Mouse (Mus musculus): ENCODE measurements around the gene 5430427O19Rik. TPM values are rescaled to one million over a fixed set of nuclear protein-coding genes. Genes with fewer than 3 reads are reported as not detected.
A peak's percentile ranks its signal among the peaks of the same experiment; 100 is the strongest.

The 5430427O19Rik gene
- polyA plus RNA-seq, 1 experiment from 2014 or later, result 0.08 TPM

GRCm38 (mm10) chrX:85875951-85876350 lies 5.8 kb downstream of the 5430427O19Rik start:
- Histone ChIP-seq H3K4me2 (ENCODE audit: low read length) (no peak overlapping the region), H3K27ac (ENCODE audit: low read depth, low read length) (no peak overlapping the region), H3K27me3 (replicated peaks; ENCODE audit: control insufficient read depth, insufficient read depth, low read length) (no peaks in the 10 kb centered on the region), H3K9ac (ENCODE audit: low read length) (no peak overlapping the region), H3K36me3 (ENCODE audit: control insufficient read depth, insufficient read depth, low read length) (no peaks in the 10 kb centered on the region), H3K9me3 (replicated peaks; ENCODE audit: control insufficient read depth, low read length) (no peaks in the 10 kb centered on the region), H3K4me3 (ENCODE audit: low read depth, low read length) (no peak overlapping the region), H3K4me1 (ENCODE audit: control insufficient read depth, insufficient read depth, low read length) (no peaks in the 10 kb centered on the region)
- ATAC-seq (no peak), DNase-seq (ENCODE audit: low spot score) (no peak)

DNA sequence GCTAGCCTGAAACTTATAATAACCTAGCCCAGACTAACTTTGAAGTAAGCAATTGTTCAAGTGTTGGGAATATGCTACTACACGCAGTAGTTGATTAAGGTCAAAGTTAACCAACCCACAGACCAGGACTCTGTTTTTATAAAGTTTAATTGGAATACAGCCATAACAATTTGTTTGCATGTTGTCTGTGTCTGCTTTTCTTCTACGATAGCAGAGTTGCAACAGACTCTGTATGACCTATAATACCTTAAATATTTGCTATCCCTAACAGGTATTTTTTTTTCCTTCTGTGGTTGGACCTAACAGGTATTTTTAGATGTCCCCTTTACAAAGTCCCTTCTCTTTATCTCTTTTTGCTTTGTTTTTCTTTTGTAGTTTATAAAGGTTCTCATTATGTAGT lies 7.6 kb downstream of the 5430427O19Rik start:
- Histone ChIP-seq H3K4me3 (ENCODE audit: low read depth, low read length) (no peak overlapping the region), H3K4me1 (ENCODE audit: control insufficient read depth, insufficient read depth, low read length) (no peaks in the 10 kb centered on the region), H3K9ac (ENCODE audit: low read length) (no peak overlapping the region), H3K9me3 (replicated peaks; ENCODE audit: control insufficient read depth, low read length) (no peaks in the 10 kb centered on the region), H3K27me3 (replicated peaks; ENCODE audit: control insufficient read depth, insufficient read depth, low read length) (no peaks in the 10 kb centered on the region), H3K27ac (ENCODE audit: low read depth, low read length) (no peak overlapping the region), H3K4me2 (ENCODE audit: low read length) (no peak overlapping the region), H3K36me3 (ENCODE audit: control insufficient read depth, insufficient read depth, low read length) (no peaks in the 10 kb centered on the region)
- ATAC-seq (no peak), DNase-seq (ENCODE audit: low spot score) (no peak)
- WGBS, result 85% methylated on average over 2 of the region's 2 CpGs

DNA sequence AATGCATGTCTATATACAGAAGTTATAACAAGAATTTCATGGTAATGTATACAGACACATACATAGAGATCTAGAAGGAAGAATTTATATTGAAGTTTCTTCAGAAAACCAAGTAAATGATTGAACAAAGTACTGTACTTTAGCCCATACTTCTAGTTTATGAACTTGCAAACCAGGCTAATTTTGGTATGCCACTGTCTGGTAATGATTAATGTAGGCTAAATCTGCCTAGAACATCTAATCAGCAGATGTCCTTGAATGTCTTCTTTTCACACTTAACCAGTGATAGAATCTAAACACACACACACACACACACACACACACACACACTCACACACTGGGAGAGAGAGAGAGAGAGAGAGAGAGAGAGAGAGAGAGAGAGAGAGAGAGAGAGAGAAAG lies 8.1 kb downstream of the 5430427O19Rik start:
- H3K4me2 ChIP-seq (ENCODE audit: low read length), result no peak overlapping the region
- ATAC-seq, result no peak
- no peak overlapping the region for H3K9ac ChIP-seq (ENCODE audit: low read length)
- no peaks in the 10 kb centered on the region for H3K4me1 ChIP-seq (ENCODE audit: control insufficient read depth, insufficient read depth, low read length)
- no peak for DNase-seq (ENCODE audit: low spot score)
- H3K4me3 ChIP-seq (ENCODE audit: low read depth, low read length), result no peak overlapping the region
- no peaks in the 10 kb centered on the region for H3K27me3 ChIP-seq (replicated peaks; ENCODE audit: control insufficient read depth, insufficient read depth, low read length)
- no peaks in the 10 kb centered on the region for H3K36me3 ChIP-seq (ENCODE audit: control insufficient read depth, insufficient read depth, low read length)
- no peaks in the 10 kb centered on the region for H3K9me3 ChIP-seq (replicated peaks; ENCODE audit: control insufficient read depth, low read length)
- H3K27ac ChIP-seq (ENCODE audit: low read depth, low read length), result no peak overlapping the region

- Histone ChIP-seq H3K36me3 (ENCODE audit: control insufficient read depth, insufficient read depth, low read length) (no peaks in the 10 kb centered on the region), H3K27me3 (replicated peaks; ENCODE audit: control insufficient read depth, insufficient read depth, low read length) (no peaks in the 10 kb centered on the region)
- ATAC-seq, result no peak
Observed at GRCm38 (mm10) chrX:85879198-85879977, 9.2 kb downstream of the 5430427O19Rik start.

GRCm38 (mm10) chrX:85886651-85887050 lies 16.5 kb downstream of the 5430427O19Rik start:
- Histone ChIP-seq H3K4me2 (ENCODE audit: low read length) (no peak overlapping the region), H3K27ac (ENCODE audit: low read depth, low read length) (no peak overlapping the region), H3K9ac (ENCODE audit: low read length) (no peak overlapping the region), H3K4me3 (ENCODE audit: low read depth, low read length) (no peak overlapping the region), H3K4me1 (ENCODE audit: control insufficient read depth, insufficient read depth, low read length) (no peaks in the 10 kb centered on the region), H3K9me3 (replicated peaks; ENCODE audit: control insufficient read depth, low read length) (no peaks in the 10 kb centered on the region), H3K27me3 (replicated peaks; ENCODE audit: control insufficient read depth, insufficient read depth, low read length) (no peaks in the 10 kb centered on the region), H3K36me3 (ENCODE audit: control insufficient read depth, insufficient read depth, low read length) (no peaks in the 10 kb centered on the region)
- ATAC-seq (no peak), DNase-seq (ENCODE audit: low spot score) (no peak)
- WGBS, result 62% methylated on average over 5 of the region's 5 CpGs

More at GRCm38 (mm10) chrX:85879198-85879977, 9.2 kb downstream of the 5430427O19Rik start:
- no peak overlapping the region for H3K27ac ChIP-seq (ENCODE audit: low read depth, low read length)
- no peaks in the 10 kb centered on the region for H3K9me3 ChIP-seq (replicated peaks; ENCODE audit: control insufficient read depth, low read length)
- peak; percentile 43 for DNase-seq (ENCODE audit: low spot score)
- no peak overlapping the region for H3K9ac ChIP-seq (ENCODE audit: low read length)
- H3K4me3 ChIP-seq (ENCODE audit: low read depth, low read length), result no peak overlapping the region
- no peaks in the 10 kb centered on the region for H3K4me1 ChIP-seq (ENCODE audit: control insufficient read depth, insufficient read depth, low read length)
- H3K4me2 ChIP-seq (ENCODE audit: low read length), result no peak overlapping the region
- 64% methylated on average over 7 of the region's 7 CpGs for WGBS

GRCm38 (mm10) chrX:85901195-85901594 lies 31.0 kb downstream of the 5430427O19Rik start:
- H3K27ac ChIP-seq (ENCODE audit: low read depth, low read length), result no peak overlapping the region
- ATAC-seq, result no peak
- no peak overlapping the region for H3K9ac ChIP-seq (ENCODE audit: low read length)
- no peaks in the 10 kb centered on the region for H3K36me3 ChIP-seq (ENCODE audit: control insufficient read depth, insufficient read depth, low read length)
- H3K9me3 ChIP-seq (replicated peaks; ENCODE audit: control insufficient read depth, low read length), result no peaks in the 10 kb centered on the region
- no peak overlapping the region for H3K4me2 ChIP-seq (ENCODE audit: low read length)
- H3K4me1 ChIP-seq (ENCODE audit: control insufficient read depth, insufficient read depth, low read length), result no peaks in the 10 kb centered on the region
- H3K4me3 ChIP-seq (ENCODE audit: low read depth, low read length), result no peak overlapping the region
- DNase-seq (ENCODE audit: low spot score), result no peak
- 56% methylated on average over 1 of the region's 1 CpGs for WGBS
- no peaks in the 10 kb centered on the region for H3K27me3 ChIP-seq (replicated peaks; ENCODE audit: control insufficient read depth, insufficient read depth, low read length)

GRCm38 (mm10) chrX:85919034-85919433 lies 48.9 kb downstream of the 5430427O19Rik start:
- Histone ChIP-seq H3K27ac (ENCODE audit: low read depth, low read length) (no peak overlapping the region), H3K36me3 (ENCODE audit: control insufficient read depth, insufficient read depth, low read length) (no peaks in the 10 kb centered on the region), H3K4me1 (ENCODE audit: control insufficient read depth, insufficient read depth, low read length) (no peaks in the 10 kb centered on the region), H3K9ac (ENCODE audit: low read length) (no peak overlapping the region), H3K4me2 (ENCODE audit: low read length) (no peak overlapping the region), H3K27me3 (replicated peaks; ENCODE audit: control insufficient read depth, insufficient read depth, low read length) (no peaks in the 10 kb centered on the region), H3K9me3 (replicated peaks; ENCODE audit: control insufficient read depth, low read length) (no peaks in the 10 kb centered on the region), H3K4me3 (ENCODE audit: low read depth, low read length) (no peak overlapping the region)
- 43% methylated on average over 3 of the region's 3 CpGs for WGBS
- no peak for ATAC-seq
- DNase-seq (ENCODE audit: low spot score), result peak; percentile 22

DNA sequence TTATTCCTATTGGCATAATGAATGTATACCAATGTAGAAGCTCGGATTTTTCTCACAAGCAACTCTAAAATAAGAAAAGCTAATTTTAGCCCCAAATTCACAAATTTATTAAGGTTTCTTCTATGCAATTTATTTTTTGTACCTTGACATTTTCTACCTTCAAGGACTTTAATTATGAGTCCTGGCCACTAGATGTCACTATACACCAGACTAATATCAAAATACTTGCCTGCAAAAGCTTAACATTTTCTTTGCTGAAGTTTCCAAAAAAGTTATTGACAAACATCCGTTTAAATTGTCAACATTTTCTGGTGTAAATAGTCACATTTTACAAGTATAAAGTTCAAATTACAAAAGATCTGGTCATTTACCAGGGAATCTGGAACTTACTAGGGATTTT lies 62.8 kb downstream of the 5430427O19Rik start:
- no peak for ATAC-seq
- Histone ChIP-seq H3K36me3 (ENCODE audit: control insufficient read depth, insufficient read depth, low read length) (no peaks in the 10 kb centered on the region), H3K9ac (ENCODE audit: low read length) (no peak overlapping the region), H3K9me3 (replicated peaks; ENCODE audit: control insufficient read depth, low read length) (no peaks in the 10 kb centered on the region), H3K4me1 (ENCODE audit: control insufficient read depth, insufficient read depth, low read length) (no peaks in the 10 kb centered on the region), H3K4me2 (ENCODE audit: low read length) (no peak overlapping the region), H3K27me3 (replicated peaks; ENCODE audit: control insufficient read depth, insufficient read depth, low read length) (no peaks in the 10 kb centered on the region), H3K27ac (ENCODE audit: low read depth, low read length) (no peak overlapping the region), H3K4me3 (ENCODE audit: low read depth, low read length) (no peak overlapping the region)
- WGBS, result 7% methylated on average over 2 of the region's 2 CpGs
- peak; percentile 51 for DNase-seq (ENCODE audit: low spot score)

Measured in forebrain, embryonic 14.5 days (tissue).